Mouse (Mus musculus) forebrain, embryonic 13.5 days (tissue): Measurements from ENCODE around the gene Olfr435. TPM values are rescaled to one million over a fixed set of nuclear protein-coding genes. Genes with fewer than 3 reads are reported as not detected.
A peak's percentile ranks its signal among the peaks of the same experiment; 100 is the strongest.
"Not testable (repeated sequence)": the region's sequence is repeated elsewhere in the genome, so short reads cannot be mapped to it uniquely, and the experiment has no call there.

ENCODE experiments used
- ATAC-seq: fragments of 200-750 bp; cut with Nextera tagmentation; 2 replicates; pipeline ENCODE4 v1.8.0; 2017
- H3K27ac ChIP-seq: fragments of 300-500 bp; sonication (generic); 2 replicates; pipeline ENCODE4 v1.5.1; 2015; ENCODE audit warnings: inconsistent platforms, mild to moderate bottlenecking, moderate library complexity
- H3K27me3 ChIP-seq: fragments of 300-500 bp; sonication (generic); 2 replicates; pipeline ENCODE4 v1.6.1; 2015; ENCODE audit warnings: mild to moderate bottlenecking, inconsistent platforms
- H3K36me3 ChIP-seq: fragments of 300-500 bp; sonication (generic); 2 replicates; pipeline ENCODE4 v1.6.1; 2015; ENCODE audit warnings: mild to moderate bottlenecking, inconsistent platforms; ENCODE audit not compliant: poor library complexity, severe bottlenecking
- H3K4me1 ChIP-seq: fragments of 300-500 bp; sonication (generic); 2 replicates; pipeline ENCODE4 v1.6.1; 2015; ENCODE audit warnings: inconsistent platforms
- H3K4me2 ChIP-seq: fragments of 300-500 bp; sonication (generic); 2 replicates; pipeline ENCODE4 v1.6.1; 2015; ENCODE audit warnings: inconsistent platforms, mild to moderate bottlenecking, moderate library complexity
- H3K4me3 ChIP-seq: fragments of 300-500 bp; sonication (generic); 2 replicates; pipeline ENCODE4 v1.5.1; 2015; ENCODE audit warnings: mild to moderate bottlenecking, inconsistent platforms
- H3K9ac ChIP-seq: fragments of 300-500 bp; sonication (generic); 2 replicates; pipeline ENCODE4 v1.6.1; 2015; ENCODE audit warnings: mild to moderate bottlenecking, inconsistent platforms
- H3K9me3 ChIP-seq: fragments of 300-500 bp; sonication (generic); replicated peaks from 2 replicates; pipeline ENCODE4 v1.6.1; 2016; ENCODE audit warnings: inconsistent platforms
- WGBS: fragments of 180-500 bp; shearing (Covaris S2); methylation state at CpG from one replicate; pipeline ENCODE4 v1.1.7; 2015; 5-methylcytosine and 5-hydroxymethylcytosine counted together
- polyA plus RNA-seq: library from polyadenylated mRNA; unstranded; fragments of >200 nt; fragmentation: Nextera tagmentation; extraction: Ambion mirVana; gene quantifications from 2 replicates; pipeline ENCODE4 v1.2.1, GENCODE M21; 2015

Gene Olfr435
- not detected in 2 replicates for polyA plus RNA-seq

DNA sequence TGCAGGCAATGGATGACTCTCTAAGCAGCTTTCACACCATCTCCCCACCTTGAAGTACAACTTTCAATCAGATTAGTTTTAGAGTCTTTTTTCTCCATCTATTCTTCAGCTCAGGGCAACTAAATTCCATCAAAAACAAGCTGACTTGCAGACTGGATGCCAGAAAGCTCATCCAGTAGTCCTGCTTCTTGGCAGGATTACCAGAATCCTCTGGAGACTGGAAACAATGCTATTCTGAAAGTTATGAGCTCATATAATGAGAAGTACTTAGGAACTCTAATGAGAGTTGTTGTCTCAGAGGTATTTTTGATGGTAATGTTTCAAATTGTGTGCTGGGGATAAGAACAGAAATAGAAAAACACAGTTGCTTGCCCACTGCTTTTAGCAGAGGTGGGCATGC is at the start of gene Olfr435:
Gene Olfr435 (plus strand): TSS at position 366 of the 400 bp plus-strand sequence.
- Histone ChIP-seq H3K36me3 (no peaks in the 10 kb centered on the region), H3K9me3 (no peaks in the 10 kb centered on the region), H3K9ac (no peak within 1 kb of the TSS), H3K4me3 (no peak within 1 kb of the TSS), H3K27me3 (no peaks in the 10 kb centered on the region), H3K27ac (no peak within 1 kb of the TSS), H3K4me2 (no peak within 1 kb of the TSS), H3K4me1 (no peaks in the 10 kb centered on the region)
- no peak for ATAC-seq

DNA sequence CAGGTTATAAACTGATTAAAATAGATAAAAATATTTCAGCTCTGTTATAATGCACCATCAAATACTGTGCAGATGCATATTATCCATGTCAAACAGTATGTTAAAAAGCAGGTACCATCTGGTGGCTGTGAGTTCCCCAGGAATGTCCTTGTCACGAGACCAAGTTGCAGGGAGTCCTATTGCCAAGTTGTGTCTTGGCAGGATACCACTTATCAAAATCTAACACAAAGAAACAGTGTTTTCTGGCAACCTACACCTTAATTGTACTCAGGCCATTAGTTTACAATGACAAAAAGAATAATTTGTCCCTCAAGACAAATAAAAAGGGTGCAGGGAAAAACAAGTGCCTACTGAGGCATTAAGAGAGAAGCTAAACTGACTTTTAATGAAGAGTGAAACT is 37.4 kb upstream of the Olfr435 start:
- WGBS: 45% methylated on average over 1 of the region's 1 CpGs
- peak; percentile 41; the same call in 1 of the 2 replicates for ATAC-seq
- Histone ChIP-seq H3K27ac (no peak overlapping the region), H3K9me3 (no peaks in the 10 kb centered on the region), H3K27me3 (no peaks in the 10 kb centered on the region), H3K4me1 (no peaks in the 10 kb centered on the region), H3K4me3 (no peak overlapping the region), H3K9ac (no peak overlapping the region), H3K4me2 (no peak overlapping the region), H3K36me3 (no peaks in the 10 kb centered on the region)

DNA sequence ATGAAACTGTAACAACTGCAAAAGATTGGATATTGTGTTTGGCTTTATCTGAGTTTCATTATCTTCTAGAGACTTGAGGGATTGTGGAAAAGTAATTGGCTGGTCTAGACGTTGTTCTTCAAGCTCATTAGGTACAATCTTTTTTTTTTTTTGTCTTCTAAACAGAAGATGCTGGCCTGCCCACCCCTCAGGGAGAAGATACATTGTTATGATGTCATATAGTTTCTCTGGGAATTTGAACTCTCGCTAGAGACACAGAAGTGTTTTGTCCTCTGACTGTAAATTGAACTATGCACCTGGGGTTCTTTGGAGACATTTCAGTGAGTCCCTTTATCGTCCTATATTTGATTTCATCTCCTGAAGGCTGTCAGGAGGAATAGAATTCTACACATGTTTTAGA is 34.0 kb upstream of the Olfr435 start, which contains the start of gene Olfr437:
Gene Olfr437 (plus strand): TSS at position 301 of the 400 bp plus-strand sequence.
- no peaks in the 10 kb centered on the region for H3K9me3 ChIP-seq
- H3K9ac ChIP-seq: no peak within 1 kb of the TSS
- WGBS: 61% methylated on average over 3 of the region's 3 CpGs
- H3K27me3 ChIP-seq: no peaks in the 10 kb centered on the region
- H3K36me3 ChIP-seq: no peaks in the 10 kb centered on the region
- ATAC-seq: no peak
- no peak within 1 kb of the TSS for H3K27ac ChIP-seq
- H3K4me1 ChIP-seq: no peaks in the 10 kb centered on the region
- H3K4me2 ChIP-seq: no peak within 1 kb of the TSS
- no peak within 1 kb of the TSS for H3K4me3 ChIP-seq

DNA sequence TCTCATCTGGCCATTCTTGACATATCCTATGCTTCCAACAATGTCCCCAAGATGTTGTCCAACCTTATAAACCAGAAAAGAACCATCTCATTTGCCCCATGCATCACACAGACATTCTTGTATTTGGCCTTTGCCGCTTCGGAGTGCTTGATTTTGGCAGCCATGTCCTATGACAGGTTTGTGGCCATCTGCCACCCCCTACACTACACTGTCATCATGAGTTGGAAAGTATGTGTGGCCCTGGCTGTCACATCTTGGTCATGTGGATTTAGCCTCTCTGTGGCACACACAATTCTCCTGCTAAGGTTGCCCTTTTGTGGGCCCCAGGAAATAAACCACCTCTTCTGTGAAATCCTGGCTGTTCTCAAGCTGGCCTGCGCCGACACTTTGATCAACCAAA is 29.7 kb upstream of the Olfr435 start:
- no peak for ATAC-seq
- no peaks in the 10 kb centered on the region for H3K9me3 ChIP-seq
- 96% methylated on average over 4 of the region's 4 CpGs for WGBS

DNA sequence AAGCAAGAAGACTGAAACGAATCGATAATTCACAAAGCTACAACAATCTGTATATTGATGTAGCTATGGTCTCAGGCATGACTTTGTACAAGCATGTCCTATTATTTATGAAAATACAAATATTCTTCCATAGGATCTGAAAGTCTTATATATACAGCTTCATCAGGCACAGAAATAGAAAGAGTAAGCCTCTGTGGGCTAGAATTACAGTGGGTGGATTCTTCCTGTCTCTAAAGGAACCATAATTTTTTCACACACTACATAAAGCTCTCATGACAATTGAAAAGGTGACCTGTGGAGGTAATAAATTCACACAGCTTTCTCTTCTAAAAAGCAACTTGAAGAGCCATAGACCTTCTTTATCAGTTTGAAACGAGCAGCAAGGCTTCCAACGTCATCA is 25.1 kb upstream of the Olfr435 start, which contains the start of gene Olfr13:
Gene Olfr13 (plus strand): TSS at position 301 of the 400 bp plus-strand sequence.
- no peak within 1 kb of the TSS for H3K9ac ChIP-seq
- no peaks in the 10 kb centered on the region for H3K4me1 ChIP-seq
- no peak for ATAC-seq
- no peak within 1 kb of the TSS for H3K27ac ChIP-seq
- no peaks in the 10 kb centered on the region for H3K36me3 ChIP-seq
- no peaks in the 10 kb centered on the region for H3K9me3 ChIP-seq
- H3K27me3 ChIP-seq: no peaks in the 10 kb centered on the region
- no peak within 1 kb of the TSS for H3K4me2 ChIP-seq
- WGBS: 80% methylated on average over 4 of the region's 4 CpGs
- H3K4me3 ChIP-seq: no peak within 1 kb of the TSS

More for the DNA sequence above, 29.7 kb upstream of the Olfr435 start:
- no peak overlapping the region for H3K9ac ChIP-seq
- no peaks in the 10 kb centered on the region for H3K4me1 ChIP-seq
- no peak overlapping the region for H3K27ac ChIP-seq
- H3K36me3 ChIP-seq: no peaks in the 10 kb centered on the region
- H3K4me3 ChIP-seq: no peak overlapping the region
- H3K4me2 ChIP-seq: no peak overlapping the region
- H3K27me3 ChIP-seq: no peaks in the 10 kb centered on the region

DNA sequence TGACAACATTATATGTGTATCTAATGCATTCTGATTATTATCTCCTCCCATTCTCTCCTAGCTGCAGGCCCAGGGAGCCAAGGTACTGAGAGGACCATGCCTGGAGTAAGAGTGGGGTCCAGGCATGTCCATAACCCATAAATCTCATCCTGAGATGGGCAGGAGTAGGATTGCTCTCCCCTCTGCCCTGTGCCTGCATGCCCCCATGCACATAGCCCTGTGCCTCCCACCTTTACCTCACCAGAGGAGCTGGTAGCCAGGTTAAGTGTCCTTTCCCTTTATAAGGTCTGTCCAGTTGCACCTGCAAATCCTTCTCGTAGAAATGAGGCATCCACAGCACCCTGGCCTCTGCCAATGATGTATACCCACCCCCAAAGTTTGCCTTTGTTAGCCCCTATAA is 18.8 kb upstream of the Olfr435 start:
- no peaks in the 10 kb centered on the region for H3K36me3 ChIP-seq
- H3K4me3 ChIP-seq: no peak overlapping the region
- H3K9me3 ChIP-seq: no peaks in the 10 kb centered on the region
- 94% methylated on average over 1 of the region's 1 CpGs for WGBS
- peaks cover 6% of the 10 kb centered on the region; the same call in 1 of the 2 replicates for H3K4me1 ChIP-seq
- H3K27me3 ChIP-seq: no peaks in the 10 kb centered on the region
- no peak overlapping the region for H3K4me2 ChIP-seq
- H3K9ac ChIP-seq: no peak overlapping the region
- peak; percentile 33; the same call in 1 of the 2 replicates for ATAC-seq
- no peak overlapping the region for H3K27ac ChIP-seq

DNA sequence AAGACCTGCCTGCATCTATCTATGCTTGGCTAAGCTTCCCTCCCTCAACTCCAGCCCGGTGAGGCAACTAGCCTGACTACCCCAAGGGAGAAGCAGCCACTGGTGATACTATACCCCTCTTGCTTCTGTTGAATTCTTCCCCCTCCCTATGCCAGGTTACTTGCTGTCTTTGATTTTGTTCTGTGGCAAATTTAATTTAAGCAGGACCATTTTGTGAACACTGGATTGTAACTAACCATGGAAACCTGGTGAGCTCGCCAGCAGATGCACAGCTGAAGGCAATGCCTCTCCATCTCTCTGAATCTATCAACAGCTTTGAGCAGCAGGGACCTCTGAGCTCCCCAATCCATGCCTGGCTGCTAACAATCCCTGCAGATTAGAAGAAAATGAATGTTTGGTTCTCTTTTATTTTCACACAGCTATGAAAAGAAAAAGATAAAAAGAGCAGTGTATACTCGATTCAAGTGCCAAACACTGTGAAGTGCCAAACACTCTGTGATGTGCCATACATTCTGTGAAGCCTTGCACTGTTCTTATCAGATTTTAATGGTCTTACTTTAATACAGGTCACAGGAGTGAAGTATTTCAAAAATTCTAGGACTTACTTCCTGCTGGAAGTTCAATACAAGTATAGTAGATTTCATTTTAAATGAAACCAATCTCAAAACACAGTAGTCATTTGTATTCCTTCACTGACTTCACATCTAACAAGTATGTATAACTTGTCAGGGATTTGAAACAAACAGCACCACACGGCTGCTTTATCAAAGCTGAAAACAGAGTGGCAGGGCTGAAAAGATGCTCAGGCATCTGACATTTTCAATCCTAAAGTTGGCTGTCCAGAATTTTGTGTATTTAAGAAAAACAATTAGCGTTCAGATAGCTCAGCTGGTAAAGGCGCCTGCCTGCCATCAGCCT is 18.1 kb upstream of the Olfr435 start:
- ATAC-seq: peak; percentile 76

DNA sequence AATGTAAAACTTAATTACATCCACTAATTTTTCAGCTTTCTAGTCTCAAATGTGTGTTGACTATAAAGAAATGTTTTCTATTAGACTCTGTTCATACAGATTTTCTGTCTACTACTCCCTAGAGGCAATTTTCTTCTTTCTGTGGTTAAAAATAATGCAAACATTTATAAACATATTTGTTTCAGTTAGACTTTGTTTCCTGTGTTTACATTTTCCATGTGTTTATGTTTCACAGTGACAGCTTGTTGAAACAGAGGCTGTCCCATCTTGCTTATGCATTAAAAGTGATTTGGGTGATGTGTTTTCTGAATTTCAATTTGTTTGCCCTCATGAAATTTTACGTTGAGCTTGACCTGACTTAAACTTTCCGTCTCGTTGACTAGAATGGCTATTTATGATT is 6.0 kb upstream of the Olfr435 start:
- Histone ChIP-seq H3K36me3 (no peaks in the 10 kb centered on the region), H3K27ac (no peak overlapping the region), H3K4me3 (no peak overlapping the region), H3K9me3 (no peaks in the 10 kb centered on the region), H3K9ac (no peak overlapping the region), H3K4me2 (no peak overlapping the region), H3K27me3 (no peaks in the 10 kb centered on the region), H3K4me1 (no peaks in the 10 kb centered on the region)
- WGBS: 85% methylated on average over 3 of the region's 3 CpGs
- ATAC-seq: no peak

More for the DNA sequence above, 18.1 kb upstream of the Olfr435 start:
- Histone ChIP-seq H3K4me1 (peaks cover 6% of the 10 kb centered on the region; the same call in 1 of the 2 replicates), H3K9me3 (no peaks in the 10 kb centered on the region), H3K27me3 (no peaks in the 10 kb centered on the region), H3K4me3 (no peak overlapping the region), H3K9ac (no peak overlapping the region), H3K4me2 (no peak overlapping the region), H3K27ac (no peak overlapping the region), H3K36me3 (no peaks in the 10 kb centered on the region)
- whole genome bisulfite sequencing: 51% methylated on average over 6 of the region's 6 CpGs

DNA sequence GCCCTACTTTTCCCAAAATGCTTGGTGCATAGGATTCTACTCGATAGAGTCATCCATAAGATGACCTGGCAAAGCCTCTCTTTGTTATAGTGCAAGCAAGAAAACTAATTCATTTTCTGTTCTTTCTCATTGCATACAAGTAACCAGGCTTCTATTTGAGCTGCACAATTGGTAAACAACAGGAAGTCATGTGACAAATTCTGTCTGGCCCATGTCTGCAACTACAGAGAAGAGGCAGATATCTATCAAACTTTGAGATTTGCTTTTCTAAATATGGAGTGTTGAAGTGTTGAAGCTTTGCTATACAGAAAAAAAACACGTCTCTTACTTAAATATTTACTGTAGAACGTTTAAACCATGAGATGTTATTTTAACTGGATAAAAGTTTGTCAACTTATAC is 1.1 kb downstream of the Olfr435 start:
- no peak overlapping the region for H3K9ac ChIP-seq
- 77% methylated on average over 3 of the region's 3 CpGs for WGBS
- no peaks in the 10 kb centered on the region for H3K9me3 ChIP-seq
- H3K4me1 ChIP-seq: no peaks in the 10 kb centered on the region
- no peaks in the 10 kb centered on the region for H3K36me3 ChIP-seq
- no peak overlapping the region for H3K4me3 ChIP-seq
- no peak overlapping the region for H3K4me2 ChIP-seq
- no peak for ATAC-seq
- H3K27ac ChIP-seq: no peak overlapping the region
- no peaks in the 10 kb centered on the region for H3K27me3 ChIP-seq

DNA sequence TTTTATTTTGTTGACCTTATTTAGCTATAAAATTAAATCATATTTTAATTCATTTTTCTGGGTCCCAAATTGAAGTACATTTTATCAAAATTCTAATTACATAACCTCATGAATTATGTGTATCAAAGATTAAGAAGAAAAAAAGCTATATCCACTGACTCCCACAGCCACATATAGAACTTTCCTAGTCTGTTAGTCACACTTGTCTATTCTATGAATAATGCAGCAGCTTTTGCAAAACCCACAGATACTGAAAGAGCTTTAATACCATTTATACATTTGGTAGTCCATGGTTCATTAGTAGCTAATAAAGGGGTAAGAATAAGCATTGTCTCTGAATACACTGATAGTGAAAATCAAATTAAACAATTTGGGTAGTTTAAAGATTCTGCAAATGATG is 5.8 kb downstream of the Olfr435 start:
- no peaks in the 10 kb centered on the region for H3K4me1 ChIP-seq
- no peak overlapping the region for H3K9ac ChIP-seq
- H3K27ac ChIP-seq: no peak overlapping the region
- H3K9me3 ChIP-seq: no peaks in the 10 kb centered on the region
- ATAC-seq: no peak
- no peak overlapping the region for H3K4me3 ChIP-seq
- no peak overlapping the region for H3K4me2 ChIP-seq
- no peaks in the 10 kb centered on the region for H3K36me3 ChIP-seq
- H3K27me3 ChIP-seq: no peaks in the 10 kb centered on the region

DNA sequence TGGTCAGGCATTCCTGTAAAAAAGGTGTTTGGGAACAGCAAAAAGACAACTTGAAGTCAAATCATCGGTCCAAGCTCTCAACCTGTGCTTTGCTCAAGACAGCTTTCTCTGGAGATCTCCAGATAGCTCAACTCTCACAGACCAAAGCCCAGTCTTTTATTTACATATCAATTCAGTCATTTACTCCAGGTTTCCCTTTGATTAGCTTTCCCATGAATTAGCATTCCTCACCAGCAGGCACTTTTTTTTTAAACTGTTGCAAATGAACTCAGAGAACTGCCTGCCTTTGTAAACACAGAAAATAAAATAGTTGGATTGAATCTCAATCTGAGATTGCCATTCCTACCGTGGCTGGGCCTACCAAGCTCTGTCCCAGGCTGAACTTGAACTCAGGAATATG is 8.4 kb downstream of the Olfr435 start:
- WGBS: 34% methylated on average over 2 of the region's 2 CpGs
- H3K36me3 ChIP-seq: no peaks in the 10 kb centered on the region
- no peak for ATAC-seq

DNA sequence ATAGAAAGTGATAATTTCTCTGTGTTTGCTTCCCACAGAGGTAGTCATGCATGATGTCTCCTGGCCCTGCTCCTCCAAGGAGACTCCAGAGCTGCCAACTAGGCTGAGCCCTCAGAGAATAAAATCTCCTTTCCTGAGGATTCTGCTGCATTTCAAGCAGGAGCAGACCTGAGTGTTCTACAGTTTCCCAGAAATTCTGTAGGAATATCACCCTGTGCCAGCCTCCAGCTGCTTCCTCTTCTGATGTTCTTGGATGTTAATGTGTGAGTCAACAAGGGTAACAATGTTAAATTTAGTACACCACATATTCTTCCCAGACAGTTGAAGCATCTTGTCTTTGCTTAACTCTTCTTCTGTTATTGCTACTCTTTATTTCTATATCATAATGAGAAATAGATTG is 15.9 kb downstream of the Olfr435 start, which contains the start of gene Olfr434:
Gene Olfr434 (plus strand): TSS at position 149 of the 400 bp plus-strand sequence.
- not testable (repeated sequence) for ATAC-seq

More for the DNA sequence above, 8.4 kb downstream of the Olfr435 start:
- Histone ChIP-seq H3K27ac (no peak overlapping the region), H3K9me3 (no peaks in the 10 kb centered on the region), H3K9ac (no peak overlapping the region), H3K4me2 (no peak overlapping the region), H3K27me3 (no peaks in the 10 kb centered on the region), H3K4me1 (no peaks in the 10 kb centered on the region), H3K4me3 (no peak overlapping the region)

More for the DNA sequence above, 15.9 kb downstream of the Olfr435 start, which contains the start of gene Olfr434:
- H3K27ac ChIP-seq, H3K27me3 ChIP-seq, H3K36me3 ChIP-seq, H3K4me1 ChIP-seq, H3K4me2 ChIP-seq, H3K9ac ChIP-seq, H3K4me3 ChIP-seq, H3K9me3 ChIP-seq: not testable (repeated sequence)
